Mouse (Mus musculus) kidney, adult 8-10 months (tissue): ENCODE data around the gene Cphx3.
"Not testable (repeated sequence)": the region's sequence is repeated elsewhere in the genome, so short reads cannot be mapped to it uniquely, and the experiment has no call there.

Source experiments
- DNase-seq, 2 experiments: peaks; one replicate each; pipeline ENCODE4 v3.0.0; 2022

Gene Cphx3

GRCm38 (mm10) chr14:26175028-26175427 is 92.9 kb downstream of the Cphx3 start:
- DNase-seq: not testable (repeated sequence)

- not testable (repeated sequence) for DNase-seq
Observed at GRCm38 (mm10) chr14:26181660-26182059, 99.6 kb downstream of the Cphx3 start.

- DNase-seq: not testable (repeated sequence)
Observed at GRCm38 (mm10) chr14:26182380-26182779, 100.3 kb downstream of the Cphx3 start, which contains the start of gene Plac9b. Plac9b (minus strand) TSS chr14:26182480.

- DNase-seq: not testable (repeated sequence)
Observed at GRCm38 (mm10) chr14:26186638-26187037, 104.5 kb downstream of the Cphx3 start.

- not testable (repeated sequence) for DNase-seq
Observed at GRCm38 (mm10) chr14:26188361-26188760, 106.3 kb downstream of the Cphx3 start.

GRCm38 (mm10) chr14:26197851-26198250 is 115.8 kb downstream of the Cphx3 start:
- not testable (repeated sequence) for DNase-seq

- not testable (repeated sequence) for DNase-seq
Observed at GRCm38 (mm10) chr14:26206197-26206925, 124.3 kb downstream of the Cphx3 start.

- DNase-seq: not testable (repeated sequence)
Observed at GRCm38 (mm10) chr14:26206926-26207247, 124.8 kb downstream of the Cphx3 start, which contains the start of gene Tmem254b. Tmem254b (minus strand) TSS chr14:26207041.

GRCm38 (mm10) chr14:26216233-26217000 is 134.3 kb downstream of the Cphx3 start:
- not testable (repeated sequence) for DNase-seq

GRCm38 (mm10) chr14:26237183-26237582 is 155.1 kb downstream of the Cphx3 start:
- not testable (repeated sequence) for DNase-seq

GRCm38 (mm10) chr14:26257756-26258617 is 175.9 kb downstream of the Cphx3 start, which contains the start of gene Duxbl3:
Duxbl3 (plus strand) TSS chr14:26257962.
- not testable (repeated sequence) for DNase-seq

- not testable (repeated sequence) for DNase-seq
Observed at GRCm38 (mm10) chr14:26258729-26259128, 176.6 kb downstream of the Cphx3 start.
